Mouse (Mus musculus) intestine, postnatal 0 days (tissue): ENCODE results near the gene Nup155. TPM values are rescaled to one million over a fixed set of nuclear protein-coding genes. Genes with fewer than 3 reads are reported as not detected.
"Not testable (repeated sequence)": the region's sequence is repeated elsewhere in the genome, so short reads cannot be mapped to it uniquely, and the experiment has no call there.

Source experiments
- ATAC-seq: fragments of 200-750 bp; cut with Nextera tagmentation; 2 replicates; pipeline ENCODE4 v1.8.0; 2017; ENCODE audit warnings: mild to moderate bottlenecking, moderate TSS enrichment, moderate library complexity
- H3K27ac ChIP-seq: fragments of 300-500 bp; sonication (generic); 2 replicates; pipeline ENCODE4 v1.5.1; 2014; ENCODE audit warnings: mild to moderate bottlenecking, low read depth, low read length, moderate library complexity
- H3K27me3 ChIP-seq: fragments of 300-500 bp; sonication (generic); replicated peaks from 2 replicates; pipeline ENCODE4 v1.6.1; 2014; ENCODE audit warnings: low read length, mixed read lengths; ENCODE audit not compliant: control insufficient read depth, insufficient read depth
- H3K36me3 ChIP-seq: fragments of 300-500 bp; sonication (generic); 2 replicates; pipeline ENCODE4 v1.6.1; 2014; ENCODE audit warnings: mild to moderate bottlenecking, moderate library complexity; ENCODE audit not compliant: control insufficient read depth, insufficient read depth
- H3K4me1 ChIP-seq: fragments of 300-500 bp; sonication (generic); replicated peaks from 2 replicates; pipeline ENCODE4 v1.6.1; 2014; ENCODE audit warnings: antibody characterized with exemption, low read length, mixed read lengths; ENCODE audit not compliant: control insufficient read depth, insufficient read depth
- H3K4me2 ChIP-seq: fragments of 300-500 bp; sonication (generic); replicated peaks from 2 replicates; pipeline ENCODE4 v1.6.1; 2014; ENCODE audit warnings: low read depth, mild to moderate bottlenecking, moderate library complexity
- H3K4me3 ChIP-seq: fragments of 300-500 bp; sonication (generic); 2 replicates; pipeline ENCODE4 v1.5.1; 2014; ENCODE audit warnings: low read depth, low read length
- H3K9ac ChIP-seq: fragments of 300-500 bp; sonication (generic); 2 replicates; pipeline ENCODE4 v1.6.1; 2014; ENCODE audit warnings: mild to moderate bottlenecking, low read depth, low read length
- H3K9me3 ChIP-seq: fragments of 300-500 bp; sonication (generic); 2 replicates; pipeline ENCODE4 v1.6.1; 2016; ENCODE audit warnings: mixed run types; ENCODE audit not compliant: control insufficient read depth
- CTCF ChIP-seq: sonication (generic); IDR thresholded peaks from 2 replicates; pipeline ENCODE4 v1.5.1; 2016; ENCODE audit warnings: low read depth, mild to moderate bottlenecking, control low read depth, antibody characterized with exemption, moderate library complexity
- WGBS: fragments of 180-500 bp; shearing (Covaris S2); extraction: QIAGEN DNeasy Blood & Tissue Kit; methylation state at CpG from one replicate; pipeline ENCODE4 v1.1.7; 2014; 5-methylcytosine and 5-hydroxymethylcytosine counted together
- polyA plus RNA-seq: library from polyadenylated mRNA; unstranded; fragments of >200 nt; fragmentation: Nextera tagmentation; extraction: Ambion mirVana; gene quantifications from 2 replicates; pipeline ENCODE4 v1.2.1, GENCODE M21; 2015

The Nup155 gene
- polyA plus RNA-seq, 1 experiment from 2014 or later, result 3.3 TPM

DNA sequence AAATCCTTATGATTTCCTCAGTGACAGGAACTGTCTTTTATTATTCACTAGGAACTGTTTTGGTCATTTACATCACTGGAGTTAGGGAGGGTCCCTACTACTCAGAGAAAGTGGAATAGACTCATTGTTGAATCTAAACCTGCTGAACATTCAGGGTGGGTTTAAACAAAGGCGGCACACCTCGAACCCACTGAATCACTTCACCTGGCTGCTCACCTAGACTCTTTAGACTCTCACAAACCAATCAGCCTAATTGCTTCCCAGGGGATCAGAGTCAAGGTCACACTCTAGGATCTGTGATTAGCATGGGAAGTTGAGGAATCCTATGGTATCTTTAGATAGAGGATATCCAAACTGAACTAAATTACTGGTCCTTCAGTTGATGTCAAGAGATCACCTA, 18.4 kb upstream of the Nup155 start:
- no peak overlapping the region for H3K27ac ChIP-seq
- no peak for ATAC-seq
- H3K9me3 ChIP-seq, result no peaks in the 10 kb centered on the region
- H3K4me2 ChIP-seq, result no peak overlapping the region
- no peak overlapping the region for H3K9ac ChIP-seq
- H3K27me3 ChIP-seq, result no peaks in the 10 kb centered on the region
- TF ChIP-seq CTCF, result no peak
- peaks cover 17% of the 10 kb centered on the region for H3K36me3 ChIP-seq
- no peak overlapping the region for H3K4me3 ChIP-seq
- WGBS, result 95% methylated on average over 2 of the region's 2 CpGs
- H3K4me1 ChIP-seq, result no peaks in the 10 kb centered on the region

DNA sequence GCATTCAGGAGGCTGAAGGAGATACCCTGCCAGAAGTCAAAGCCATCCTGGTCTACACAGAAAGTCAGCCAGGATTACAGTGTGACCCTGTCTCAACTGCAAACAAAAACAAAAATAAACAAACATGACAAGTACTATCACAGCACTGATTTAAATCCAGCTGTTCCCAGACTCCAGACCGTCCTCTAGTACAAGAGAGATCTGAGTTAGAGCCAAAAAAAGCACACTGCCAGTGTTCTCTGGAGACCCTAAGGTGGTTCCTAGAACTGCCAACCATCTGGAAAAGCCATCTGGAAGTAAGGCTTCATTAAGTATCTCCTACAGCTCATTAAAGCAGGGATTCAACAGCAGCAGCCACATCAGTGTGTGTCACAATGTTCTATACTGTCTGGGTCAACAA, 16.4 kb upstream of the Nup155 start:
- H3K4me3 ChIP-seq, H3K9ac ChIP-seq, H3K4me1 ChIP-seq, H3K27me3 ChIP-seq, H3K4me2 ChIP-seq, H3K27ac ChIP-seq, ATAC-seq, H3K9me3 ChIP-seq: not testable (repeated sequence)
- peaks cover 22% of the 10 kb centered on the region for H3K36me3 ChIP-seq
- 85% methylated on average over 1 of the region's 1 CpGs for WGBS

- no peak overlapping the region for H3K27ac ChIP-seq
- peak overlapping the region; percentile 90; the same call in 1 of the 2 replicates for H3K4me3 ChIP-seq
- 0 out of 2 replicates have a peak, but pooled peaks cover 5% of the 10 kb centered on the region for H3K36me3 ChIP-seq
- H3K4me2 ChIP-seq, result peak overlapping the region; percentile 70
- ATAC-seq, result 0 out of 2 replicates have a peak, but pooled peaks have one; percentile 50
- H3K9ac ChIP-seq, result no peak overlapping the region
- no peaks in the 10 kb centered on the region for H3K9me3 ChIP-seq
- no peaks in the 10 kb centered on the region for H3K27me3 ChIP-seq
- no peaks in the 10 kb centered on the region; the same call in 1 of the 2 replicates for H3K4me1 ChIP-seq
- 25% methylated on average over 7 of the region's 7 CpGs for WGBS
- TF ChIP-seq CTCF, result peak; percentile 84
Measured at GRCm38 (mm10) chr15:8097853-8098252, 11.2 kb upstream of the Nup155 start.

- Histone ChIP-seq H3K4me1 (no peaks in the 10 kb centered on the region; the same call in 1 of the 2 replicates), H3K4me3 (peak within 1 kb of the TSS; percentile 90), H3K27ac (peak within 1 kb of the TSS; percentile 41; the same call in 1 of the 2 replicates), H3K27me3 (no peaks in the 10 kb centered on the region), H3K9me3 (no peaks in the 10 kb centered on the region), H3K4me2 (peak within 1 kb of the TSS; percentile 70), H3K9ac (peak within 1 kb of the TSS; percentile 85), H3K36me3 (0 out of 2 replicates have a peak, but pooled peaks cover 5% of the 10 kb centered on the region)
- peak; percentile 99 for TF ChIP-seq CTCF
- ATAC-seq, result peak; percentile 90
- 2% methylated on average over 56 of the region's 56 CpGs for WGBS
Measured at GRCm38 (mm10) chr15:8098774-8099749, 10.0 kb upstream of the Nup155 start, which contains the start of gene Wdr70. Gene Wdr70, minus strand, starts transcription at chr15:8099209.

DNA sequence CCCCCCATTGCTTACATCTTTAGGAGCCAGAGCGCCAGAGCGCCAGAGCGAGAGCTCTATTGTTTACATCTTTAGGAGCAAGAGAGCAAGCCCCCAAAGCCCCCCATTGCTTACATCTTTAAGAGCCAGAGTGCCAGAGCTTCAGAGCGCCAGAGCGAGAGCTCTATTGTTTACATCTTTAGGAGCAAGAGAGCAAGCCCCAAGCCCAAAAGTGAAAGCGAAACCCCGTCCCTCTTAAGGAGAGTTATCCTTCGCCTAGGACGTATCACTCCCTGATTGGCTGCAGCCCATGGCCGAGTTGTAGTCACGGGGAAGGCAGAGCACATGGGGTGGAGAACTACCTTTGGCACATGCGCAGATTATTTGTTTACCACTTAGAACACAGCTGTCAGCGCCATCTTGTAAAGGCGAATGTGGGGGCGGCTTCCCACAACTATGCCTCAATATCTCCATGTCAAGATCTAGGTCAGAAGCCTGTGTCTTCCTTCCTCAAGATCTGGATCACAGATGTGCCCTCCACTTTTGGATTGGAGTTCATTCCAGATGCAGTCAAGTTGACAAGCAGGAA, 7.0 kb upstream of the Nup155 start:
- not testable (repeated sequence) for H3K27me3 ChIP-seq, H3K9me3 ChIP-seq, H3K4me1 ChIP-seq, H3K4me3 ChIP-seq, H3K36me3 ChIP-seq, ATAC-seq, H3K4me2 ChIP-seq, H3K27ac ChIP-seq, H3K9ac ChIP-seq
- WGBS, result 69% methylated on average over 13 of the region's 15 CpGs

DNA sequence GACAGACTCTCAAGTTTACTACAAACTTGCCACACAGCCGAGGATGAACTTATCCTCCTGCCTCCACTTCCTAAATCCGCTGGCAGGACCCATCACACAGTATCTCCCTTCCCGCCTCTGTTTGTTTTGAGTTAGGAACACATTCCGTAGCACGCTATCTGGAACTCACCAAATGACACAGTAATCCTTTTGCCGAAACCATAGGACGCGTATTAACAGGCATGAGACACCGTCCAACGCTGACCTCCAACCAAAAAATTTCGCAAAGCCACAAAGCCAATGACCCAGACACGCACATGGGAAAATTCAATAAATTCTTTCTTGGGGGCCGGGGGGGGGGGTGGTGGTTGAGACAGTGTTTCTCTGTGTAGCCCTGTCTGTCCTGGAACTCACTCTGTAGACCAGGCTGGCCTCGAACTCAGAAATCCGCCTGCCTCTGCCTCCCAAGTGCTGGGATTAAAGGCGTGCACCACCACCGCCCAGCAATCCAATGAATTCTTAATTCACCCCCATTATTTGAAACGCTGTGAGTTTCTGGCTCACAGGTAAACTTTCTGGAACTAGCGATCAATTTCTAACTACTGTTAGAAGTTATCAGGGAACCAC, 610 bp upstream of the Nup155 start:
- peak overlapping the region; percentile 74 for H3K9ac ChIP-seq
- no peaks in the 10 kb centered on the region for H3K27me3 ChIP-seq
- peak overlapping the region; percentile 93 for H3K4me3 ChIP-seq
- peaks cover 10% of the 10 kb centered on the region for H3K36me3 ChIP-seq
- ATAC-seq, result peak; percentile 18; the same call in 1 of the 2 replicates
- WGBS, result 40% methylated on average over 19 of the region's 19 CpGs
- TF ChIP-seq CTCF, result no peak
- no peaks in the 10 kb centered on the region for H3K4me1 ChIP-seq
- H3K9me3 ChIP-seq, result no peaks in the 10 kb centered on the region
- peak overlapping the region; percentile 81; the same call in 1 of the 2 replicates for H3K27ac ChIP-seq
- peak overlapping the region; percentile 71 for H3K4me2 ChIP-seq
